Mouse (Mus musculus): ENCODE results near the gene Cdc34. TPM values are rescaled to one million over a fixed set of nuclear protein-coding genes. Genes with fewer than 3 reads are reported as not detected.

Gene Cdc34
- polyA plus RNA-seq, 1 experiment from 2014 or later, result 159 TPM

GRCm38 (mm10) chr10:79726090-79726489 lies 44.1 kb downstream of the Cdc34 start:
- 40% methylated on average over 11 of the region's 11 CpGs for WGBS (ENCODE audit: insufficient replicate concordance)

GRCm38 (mm10) chr10:79728323-79729249 lies 46.6 kb downstream of the Cdc34 start:
- 62% methylated on average over 28 of the region's 28 CpGs for WGBS (ENCODE audit: insufficient replicate concordance)
- H3K9me3 ChIP-seq (replicated peaks; ENCODE audit: control insufficient read depth, low read length), result no peaks in the 10 kb centered on the region
- no peak overlapping the region for H3K9ac ChIP-seq (ENCODE audit: low read depth, low read length)
- H3K36me3 ChIP-seq (ENCODE audit: control insufficient read depth, insufficient read depth, low read length), result no peaks in the 10 kb centered on the region
- no peak overlapping the region for H3K4me2 ChIP-seq
- no peak overlapping the region for H3K4me3 ChIP-seq (ENCODE audit: low read depth, low read length)
- H3K27me3 ChIP-seq (ENCODE audit: control insufficient read depth, insufficient read depth, low read length), result no peaks in the 10 kb centered on the region; the same call in 1 of the 2 replicates
- ATAC-seq (replicated peaks; ENCODE audit: insufficient number of reproducible peaks, low FRiP score, low TSS enrichment), result no peak
- H3K27ac ChIP-seq (ENCODE audit: low read depth, low read length), result no peak overlapping the region
- no peaks in the 10 kb centered on the region for H3K4me1 ChIP-seq (ENCODE audit: control insufficient read depth, insufficient read depth, low read length)

More at GRCm38 (mm10) chr10:79726090-79726489, 44.1 kb downstream of the Cdc34 start:
- Histone ChIP-seq H3K4me3 (ENCODE audit: low read depth, low read length) (no peak overlapping the region), H3K36me3 (ENCODE audit: control insufficient read depth, insufficient read depth, low read length) (no peaks in the 10 kb centered on the region), H3K27ac (ENCODE audit: low read depth, low read length) (no peak overlapping the region), H3K9ac (ENCODE audit: low read depth, low read length) (no peak overlapping the region), H3K4me2 (no peak overlapping the region), H3K27me3 (ENCODE audit: control insufficient read depth, insufficient read depth, low read length) (no peaks in the 10 kb centered on the region; the same call in 1 of the 2 replicates), H3K9me3 (replicated peaks; ENCODE audit: control insufficient read depth, low read length) (no peaks in the 10 kb centered on the region), H3K4me1 (ENCODE audit: control insufficient read depth, insufficient read depth, low read length) (no peaks in the 10 kb centered on the region)
- no peak for ATAC-seq (replicated peaks; ENCODE audit: insufficient number of reproducible peaks, low FRiP score, low TSS enrichment)

GRCm38 (mm10) chr10:79729357-79729965 lies 47.5 kb downstream of the Cdc34 start:
- no peak overlapping the region for H3K9ac ChIP-seq (ENCODE audit: low read depth, low read length)
- no peak; the same call in 1 of the 2 replicates for ATAC-seq (replicated peaks; ENCODE audit: insufficient number of reproducible peaks, low FRiP score, low TSS enrichment)
- H3K27me3 ChIP-seq (ENCODE audit: control insufficient read depth, insufficient read depth, low read length), result no peaks in the 10 kb centered on the region; the same call in 1 of the 2 replicates
- H3K9me3 ChIP-seq (replicated peaks; ENCODE audit: control insufficient read depth, low read length), result no peaks in the 10 kb centered on the region
- 81% methylated on average over 13 of the region's 13 CpGs for WGBS (ENCODE audit: insufficient replicate concordance)
- no peak overlapping the region for H3K27ac ChIP-seq (ENCODE audit: low read depth, low read length)
- 0 out of 2 replicates have a peak, but pooled peaks cover 3% of the 10 kb centered on the region for H3K36me3 ChIP-seq (ENCODE audit: control insufficient read depth, insufficient read depth, low read length)
- no peak overlapping the region for H3K4me2 ChIP-seq
- H3K4me1 ChIP-seq (ENCODE audit: control insufficient read depth, insufficient read depth, low read length), result no peaks in the 10 kb centered on the region
- H3K4me3 ChIP-seq (ENCODE audit: low read depth, low read length), result no peak overlapping the region

GRCm38 (mm10) chr10:79732500-79732899 lies 50.5 kb downstream of the Cdc34 start:
- H3K4me3 ChIP-seq (ENCODE audit: low read depth, low read length), result no peak overlapping the region

GRCm38 (mm10) chr10:79733847-79734246 lies 51.9 kb downstream of the Cdc34 start:
- Histone ChIP-seq H3K4me2 (no peak overlapping the region), H3K9me3 (replicated peaks; ENCODE audit: control insufficient read depth, low read length) (peaks cover 31% of the 10 kb centered on the region), H3K27ac (ENCODE audit: low read depth, low read length) (no peak overlapping the region), H3K27me3 (ENCODE audit: control insufficient read depth, insufficient read depth, low read length) (peaks cover 24% of the 10 kb centered on the region), H3K9ac (ENCODE audit: low read depth, low read length) (no peak overlapping the region), H3K4me3 (ENCODE audit: low read depth, low read length) (no peak overlapping the region), H3K36me3 (ENCODE audit: control insufficient read depth, insufficient read depth, low read length) (peaks cover 37% of the 10 kb centered on the region), H3K4me1 (ENCODE audit: control insufficient read depth, insufficient read depth, low read length) (peaks cover 3% of the 10 kb centered on the region; the same call in 1 of the 2 replicates)
- WGBS (ENCODE audit: insufficient replicate concordance), result 71% methylated on average over 15 of the region's 15 CpGs
- ATAC-seq (replicated peaks; ENCODE audit: insufficient number of reproducible peaks, low FRiP score, low TSS enrichment), result no peak

More at GRCm38 (mm10) chr10:79732500-79732899, 50.5 kb downstream of the Cdc34 start:
- Histone ChIP-seq H3K36me3 (ENCODE audit: control insufficient read depth, insufficient read depth, low read length) (peaks cover 24% of the 10 kb centered on the region), H3K9me3 (replicated peaks; ENCODE audit: control insufficient read depth, low read length) (peaks cover 18% of the 10 kb centered on the region), H3K4me2 (no peak overlapping the region), H3K9ac (ENCODE audit: low read depth, low read length) (no peak overlapping the region), H3K27ac (ENCODE audit: low read depth, low read length) (no peak overlapping the region), H3K27me3 (ENCODE audit: control insufficient read depth, insufficient read depth, low read length) (peaks cover 24% of the 10 kb centered on the region), H3K4me1 (ENCODE audit: control insufficient read depth, insufficient read depth, low read length) (peaks cover 3% of the 10 kb centered on the region; the same call in 1 of the 2 replicates)
- ATAC-seq (replicated peaks; ENCODE audit: insufficient number of reproducible peaks, low FRiP score, low TSS enrichment), result no peak
- WGBS (ENCODE audit: insufficient replicate concordance), result 92% methylated on average over 1 of the region's 1 CpGs

- H3K36me3 ChIP-seq (ENCODE audit: control insufficient read depth, insufficient read depth, low read length), result peaks cover 52% of the 10 kb centered on the region
- 0 out of 2 replicates have a peak overlapping the region, but pooled peaks have one; percentile 12 for H3K4me3 ChIP-seq (ENCODE audit: low read depth, low read length)
- peak overlapping the region; percentile 43 for H3K4me2 ChIP-seq
- peaks cover 24% of the 10 kb centered on the region for H3K27me3 ChIP-seq (ENCODE audit: control insufficient read depth, insufficient read depth, low read length)
- H3K4me1 ChIP-seq (ENCODE audit: control insufficient read depth, insufficient read depth, low read length), result peaks cover 3% of the 10 kb centered on the region; the same call in 1 of the 2 replicates
- 27% methylated on average over 46 of the region's 52 CpGs for WGBS (ENCODE audit: insufficient replicate concordance)
- H3K27ac ChIP-seq (ENCODE audit: low read depth, low read length), result no peak overlapping the region
- H3K9ac ChIP-seq (ENCODE audit: low read depth, low read length), result 0 out of 2 replicates have a peak overlapping the region, but pooled peaks have one; percentile 34
- ATAC-seq (replicated peaks; ENCODE audit: insufficient number of reproducible peaks, low FRiP score, low TSS enrichment), result no peak
- H3K9me3 ChIP-seq (replicated peaks; ENCODE audit: control insufficient read depth, low read length), result peaks cover 47% of the 10 kb centered on the region
Measured at GRCm38 (mm10) chr10:79735361-79735760, 53.4 kb downstream of the Cdc34 start.

- Histone ChIP-seq H3K4me1 (ENCODE audit: control insufficient read depth, insufficient read depth, low read length) (peaks cover 3% of the 10 kb centered on the region; the same call in 1 of the 2 replicates), H3K27ac (ENCODE audit: low read depth, low read length) (no peak overlapping the region), H3K27me3 (ENCODE audit: control insufficient read depth, insufficient read depth, low read length) (peaks cover 24% of the 10 kb centered on the region), H3K4me2 (no peak overlapping the region), H3K9me3 (replicated peaks; ENCODE audit: control insufficient read depth, low read length) (peaks cover 58% of the 10 kb centered on the region), H3K4me3 (ENCODE audit: low read depth, low read length) (no peak overlapping the region), H3K36me3 (ENCODE audit: control insufficient read depth, insufficient read depth, low read length) (peaks cover 66% of the 10 kb centered on the region), H3K9ac (ENCODE audit: low read depth, low read length) (no peak overlapping the region)
- no peak for ATAC-seq (replicated peaks; ENCODE audit: insufficient number of reproducible peaks, low FRiP score, low TSS enrichment)
- WGBS (ENCODE audit: insufficient replicate concordance), result 90% methylated on average over 14 of the region's 14 CpGs
Measured at GRCm38 (mm10) chr10:79736706-79737105, 54.7 kb downstream of the Cdc34 start.

Data from heart, embryonic 11.5 days (tissue).